Mouse (Mus musculus) T-helper 17 cell (primary cell): Measurements from ENCODE around the gene Spsb2.

Experiments used
- in situ Hi-C, 2 experiments: fragments of 300-600 bp; cut with MboI, MseI; formaldehyde crosslinking; loops; 1 replicate in 1 of 2; 2 replicates in 1 of 2; pipeline ENCODE4 v1.15.1; 2025; ENCODE audit warnings: high pct_unique_total_duplicates in 2 of 2

Gene Spsb2

DNA sequence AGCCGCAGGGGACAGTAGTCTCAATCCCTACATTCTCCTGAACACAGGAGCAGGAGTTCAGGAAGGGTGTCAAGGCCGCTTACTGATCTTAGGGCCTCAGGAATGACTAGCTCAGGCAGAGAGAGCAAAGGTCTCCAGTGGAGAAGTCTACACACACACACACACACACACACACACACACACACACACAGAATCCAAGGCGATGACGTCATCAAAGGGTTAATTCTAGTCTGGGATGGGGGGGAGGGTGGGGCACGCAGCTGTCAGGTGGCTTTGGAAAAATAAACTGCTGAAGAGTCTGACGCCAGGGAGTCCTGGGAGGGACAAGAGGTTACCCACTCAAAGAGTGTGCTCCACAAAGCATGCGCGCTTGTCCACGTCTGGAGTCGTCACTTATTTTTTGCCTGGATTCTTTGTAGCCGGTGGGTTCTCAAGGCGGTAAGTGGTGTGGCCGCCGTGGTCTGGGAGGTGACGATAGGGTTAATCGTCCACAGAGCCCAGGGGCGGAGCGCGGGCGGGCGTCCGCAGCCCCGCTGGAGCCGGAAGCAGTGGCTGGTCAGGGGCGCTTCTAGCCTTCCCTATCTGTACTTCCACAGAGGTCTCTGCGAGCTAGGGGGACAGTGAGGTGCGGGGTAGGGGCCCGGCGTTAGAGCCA, at the start of gene Spsb2:
Spsb2 (plus strand) TSS at position 304 of the 655 bp plus-strand sequence.
- in situ Hi-C loops = no loop called here

DNA sequence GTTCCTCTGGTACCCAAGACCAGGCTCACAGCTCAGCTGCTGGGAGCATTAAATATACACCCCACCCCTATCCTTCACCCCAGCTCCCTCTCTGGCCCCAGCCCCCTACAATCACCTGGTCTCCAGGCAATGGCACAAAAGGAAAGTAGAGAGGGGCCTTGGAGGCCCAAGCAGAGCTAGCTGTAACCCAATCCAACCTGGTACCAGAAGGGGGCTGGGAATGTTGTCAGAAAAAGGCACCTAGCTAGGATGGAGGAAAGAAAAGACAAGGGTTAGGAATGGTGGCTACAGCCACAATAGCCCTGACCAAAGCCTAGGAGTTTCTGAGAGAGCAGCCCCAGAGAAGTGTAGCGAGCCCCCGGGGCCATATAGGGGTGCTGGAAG, 49.6 kb upstream of the Spsb2 start:
- in situ Hi-C loops = loop anchor here in 1 of 2 experiments (5.0 kb wide), 1 partner anchor 47 kb away; the partner anchor contains the start of genes Emg1 and Phb2

DNA sequence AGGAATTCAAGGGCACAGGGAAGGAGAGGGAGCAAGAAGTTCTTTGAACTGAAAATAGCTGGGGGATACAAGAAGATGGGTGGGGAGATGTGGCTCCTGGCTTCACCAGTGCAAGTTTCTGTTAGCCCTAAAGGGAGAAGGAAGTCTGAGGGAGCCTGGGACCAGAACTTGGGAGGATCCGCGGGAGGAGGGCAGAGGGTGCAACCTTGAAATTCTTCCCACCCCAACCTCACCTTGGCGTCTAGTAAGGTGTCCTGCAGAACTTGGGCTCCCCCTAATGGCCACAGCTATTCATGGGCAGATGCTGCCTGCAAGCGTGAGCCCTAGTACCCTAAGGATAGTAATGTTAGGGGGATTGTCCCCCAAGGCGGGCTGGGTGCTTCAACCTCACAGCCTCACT, 49.2 kb upstream of the Spsb2 start:
- in situ Hi-C loops = loop anchor here in 1 of 2 experiments (5.0 kb wide), 1 partner anchor 47 kb away; the partner anchor contains the start of genes Emg1 and Phb2

DNA sequence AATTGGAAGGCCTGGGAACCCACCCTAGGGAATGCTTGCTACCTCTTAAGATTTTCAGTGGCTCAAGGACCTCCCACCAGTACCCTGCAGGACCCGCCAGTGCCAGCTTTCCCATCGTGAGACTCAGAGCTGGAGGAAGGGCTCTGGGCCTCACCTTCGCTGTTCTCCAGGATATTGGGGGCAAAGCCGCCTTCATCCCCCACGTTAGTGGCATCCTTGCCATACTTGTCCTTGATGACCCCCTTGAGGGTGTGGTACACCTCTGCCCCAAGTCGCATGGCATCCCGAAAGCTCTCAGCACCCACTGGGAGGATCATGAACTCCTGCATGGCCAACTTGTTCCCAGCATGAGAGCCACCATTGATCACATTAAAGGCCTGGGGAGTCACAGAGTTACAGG, 42.5 kb upstream of the Spsb2 start:
- in situ Hi-C loops = no loop called here

DNA sequence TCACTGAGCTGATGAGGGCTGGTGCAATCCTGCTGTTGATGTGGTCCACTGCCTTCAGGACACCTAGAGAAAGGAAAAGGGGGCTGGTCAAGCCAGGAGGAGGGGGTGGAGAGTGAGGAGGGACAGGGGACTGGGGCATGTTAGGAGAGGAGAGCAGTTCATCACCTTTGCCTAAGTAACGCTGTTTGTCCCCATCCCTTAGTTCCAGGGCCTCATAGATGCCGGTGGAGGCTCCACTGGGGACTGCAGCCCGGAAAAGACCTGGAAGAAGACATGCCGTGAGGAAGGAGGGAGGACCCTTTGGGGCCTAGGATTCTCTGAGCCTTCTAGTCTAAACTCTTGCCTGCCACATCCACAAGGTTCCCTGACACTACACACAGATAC, 40.9 kb upstream of the Spsb2 start:
- in situ Hi-C loops = no loop called here

DNA sequence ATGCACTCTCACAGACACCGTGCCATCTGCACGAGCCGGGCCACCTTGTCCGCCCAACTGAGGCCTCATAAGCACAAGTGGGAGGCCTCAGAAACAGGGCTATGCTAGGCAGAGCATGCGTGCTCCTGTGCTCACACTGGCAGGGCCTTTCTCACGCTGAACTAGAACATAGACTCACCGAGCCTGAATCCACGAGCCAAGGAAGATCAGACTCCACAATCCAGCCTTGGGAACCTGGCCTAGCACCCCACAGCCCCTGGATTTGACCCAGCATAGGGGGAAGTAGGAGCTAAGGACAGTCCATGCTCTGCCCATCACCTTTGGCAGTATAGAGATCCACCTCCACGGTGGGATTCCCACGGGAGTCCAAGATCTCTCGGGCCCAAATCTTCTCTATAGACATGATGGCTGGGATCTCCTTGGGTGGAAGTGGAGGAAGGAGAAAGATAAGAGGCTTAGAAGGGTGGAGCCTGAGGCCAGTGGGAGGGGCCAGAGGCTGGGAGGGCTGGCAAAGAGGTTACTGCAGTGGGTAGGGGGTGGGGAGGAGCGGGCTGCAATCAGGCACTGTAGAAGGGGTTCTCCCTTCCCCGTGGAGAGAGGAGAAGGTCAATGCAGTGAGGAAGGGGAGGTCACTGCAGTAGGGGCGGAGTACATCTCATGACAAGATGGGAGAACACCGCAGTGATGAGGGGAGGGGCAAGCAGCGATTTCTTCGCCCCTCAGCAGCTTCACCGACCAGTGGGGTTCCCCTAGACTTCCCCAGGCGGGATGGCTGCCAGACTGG, 40.3 kb upstream of the Spsb2 start:
- in situ Hi-C loops = no loop called here

DNA sequence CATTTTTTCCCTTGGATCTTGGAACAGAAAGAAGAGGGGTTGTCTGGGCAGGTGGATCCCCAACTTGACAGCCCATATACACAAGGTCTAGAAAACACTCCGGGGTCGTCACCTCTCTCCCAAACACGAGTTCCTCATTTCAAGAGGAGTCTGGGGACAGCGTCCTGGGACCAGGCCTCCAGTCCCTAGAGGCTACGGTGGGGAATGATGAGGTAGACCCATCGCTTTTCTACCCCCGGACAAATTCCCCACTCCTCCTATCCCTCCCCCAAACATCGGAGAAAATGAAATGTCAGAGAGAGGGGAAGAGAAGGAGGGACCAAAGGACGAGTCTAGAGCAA, 39.8 kb upstream of the Spsb2 start:
- in situ Hi-C loops = no loop called here

DNA sequence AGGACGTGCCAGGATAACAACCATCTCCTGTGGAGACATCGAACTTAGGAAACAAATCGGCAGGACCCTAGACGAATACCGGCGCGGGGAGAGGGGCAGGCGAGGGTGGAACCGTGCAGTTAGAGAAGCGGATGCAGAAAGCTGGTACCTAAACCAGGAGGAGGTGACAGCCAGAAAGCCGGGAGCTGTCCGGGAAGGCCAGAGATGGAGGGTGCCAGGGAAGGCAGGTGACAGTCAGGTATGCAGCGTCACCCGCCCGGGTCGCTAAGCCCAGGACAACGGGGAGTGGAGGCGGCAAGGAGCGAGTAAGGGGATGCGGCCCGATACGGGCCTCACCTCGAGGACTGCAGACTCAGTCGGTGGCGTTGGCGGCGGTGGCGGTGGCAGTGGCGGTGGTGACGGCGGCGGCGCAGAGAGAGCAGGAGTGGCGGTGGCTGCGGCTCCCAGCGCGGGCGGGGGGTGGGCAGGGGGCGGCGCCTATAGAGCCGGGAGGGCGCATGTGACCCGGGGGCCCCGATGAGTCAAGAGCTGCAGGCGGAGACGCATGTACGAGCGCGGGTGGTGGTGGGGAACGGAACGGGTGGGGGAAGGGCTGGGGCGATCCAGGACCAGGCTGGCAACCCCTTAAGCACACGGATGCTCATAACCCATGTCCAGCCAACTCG, 39.2 kb upstream of the Spsb2 start, which contains the start of gene Eno2:
Eno2 (minus strand) TSS at position 573 of the 665 bp plus-strand sequence.
- in situ Hi-C loops = no loop called here

DNA sequence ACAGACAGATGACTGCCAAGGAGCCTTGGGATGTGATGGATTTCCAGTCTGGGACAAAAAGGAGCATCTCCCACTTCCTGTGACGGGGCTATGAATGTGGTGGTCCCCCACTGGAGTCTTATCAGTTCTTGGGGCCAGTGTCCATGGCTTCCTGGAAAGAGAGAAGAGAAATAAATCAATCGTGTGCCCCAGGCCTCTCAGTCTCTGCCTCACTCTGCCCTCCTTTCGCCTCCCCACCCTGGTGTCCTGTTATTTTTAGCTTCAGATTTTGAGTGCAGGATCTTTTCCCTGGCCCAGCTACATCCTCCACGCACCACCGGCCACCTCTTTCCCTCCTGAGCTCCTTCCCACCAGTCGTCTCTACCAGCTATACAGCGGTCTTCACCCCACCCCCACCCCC, 38.4 kb upstream of the Spsb2 start:
- in situ Hi-C loops = no loop called here

DNA sequence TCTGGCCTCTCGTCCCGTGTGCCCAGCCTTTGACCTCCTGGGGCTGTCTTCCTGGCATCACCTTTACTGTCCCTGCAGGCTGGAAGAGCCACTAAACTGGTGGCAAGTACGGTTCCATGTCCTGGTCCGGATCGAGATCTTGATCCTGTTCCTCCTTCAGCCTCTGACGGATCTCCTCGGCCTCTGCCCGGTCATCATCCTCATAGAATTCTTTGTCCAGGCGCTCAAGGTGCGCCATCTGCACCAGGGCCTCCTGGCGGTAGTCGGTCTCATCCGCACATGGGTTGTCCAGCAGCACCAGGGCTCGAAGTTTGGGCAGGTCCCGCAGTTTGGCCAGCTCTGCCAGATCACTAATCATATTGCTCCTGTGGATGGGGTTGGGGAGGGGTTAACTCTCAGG, 38.0 kb upstream of the Spsb2 start:
- in situ Hi-C loops = no loop called here

DNA sequence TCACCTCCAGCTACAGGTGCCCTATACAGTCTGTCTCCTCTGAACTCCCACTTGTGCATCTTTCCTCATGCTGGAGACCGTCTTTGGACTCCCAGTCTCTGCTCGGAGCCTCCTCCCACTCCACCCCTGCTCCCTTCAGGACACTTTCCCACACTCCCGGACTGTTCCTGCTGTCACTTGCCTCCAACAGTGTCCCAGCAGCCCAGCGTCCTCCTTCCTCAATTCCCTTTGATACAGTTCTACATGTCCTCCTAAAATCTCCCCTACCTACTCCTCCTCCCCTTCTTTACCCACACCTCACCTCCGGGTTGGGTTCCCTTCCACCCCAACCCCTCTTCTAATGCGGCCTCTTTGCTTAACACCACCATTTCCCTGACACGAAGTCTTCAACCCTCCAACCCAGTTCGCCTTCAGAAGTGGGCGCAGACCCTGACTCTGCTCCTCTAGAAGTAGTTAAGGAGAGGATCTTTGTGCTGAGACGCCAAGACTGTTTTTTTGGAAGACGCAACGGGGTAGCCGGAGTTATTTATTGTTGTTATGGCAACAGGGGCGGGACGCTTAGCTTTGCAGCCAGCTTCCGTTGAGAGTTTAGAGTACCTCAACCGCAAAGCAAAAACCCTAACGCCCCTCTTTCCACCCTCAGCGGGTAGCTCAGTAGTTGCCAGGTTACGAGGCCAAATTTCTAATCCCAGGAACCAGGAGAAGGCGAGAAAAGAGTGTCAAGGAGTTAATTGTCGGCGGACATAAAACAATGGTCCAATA, 29.1 kb upstream of the Spsb2 start, which contains the start of gene Lrrc23:
Lrrc23 (minus strand) TSS at position 506 of the 762 bp plus-strand sequence.
- in situ Hi-C loops = loop anchor here in 1 of 2 experiments (25.0 kb wide), 1 partner anchor 742 kb away; no protein-coding TSS in a partner anchor

DNA sequence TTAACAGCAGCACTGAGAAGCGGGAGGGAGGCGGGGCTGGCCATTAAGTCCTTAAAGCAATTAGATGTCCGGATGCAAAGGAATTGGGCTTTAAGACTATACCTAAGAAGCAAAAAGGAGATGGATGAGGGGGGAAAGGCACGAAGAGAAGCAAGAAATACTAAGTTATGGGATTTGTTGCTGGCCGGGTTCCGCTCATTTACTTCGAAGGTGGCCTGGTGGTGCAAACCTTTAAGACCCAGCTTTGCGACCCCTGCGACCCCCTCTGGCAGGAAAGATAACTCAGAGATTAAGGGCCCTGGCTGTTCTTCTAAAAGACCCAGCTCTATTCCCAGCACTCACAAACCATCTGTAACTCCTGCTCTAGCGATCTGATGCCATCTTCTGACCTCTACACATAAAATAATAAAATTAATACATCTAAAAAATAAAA, 28.5 kb upstream of the Spsb2 start:
- in situ Hi-C loops = loop anchor here in 1 of 2 experiments (25.0 kb wide), 1 partner anchor 743 kb away; no protein-coding TSS in a partner anchor

DNA sequence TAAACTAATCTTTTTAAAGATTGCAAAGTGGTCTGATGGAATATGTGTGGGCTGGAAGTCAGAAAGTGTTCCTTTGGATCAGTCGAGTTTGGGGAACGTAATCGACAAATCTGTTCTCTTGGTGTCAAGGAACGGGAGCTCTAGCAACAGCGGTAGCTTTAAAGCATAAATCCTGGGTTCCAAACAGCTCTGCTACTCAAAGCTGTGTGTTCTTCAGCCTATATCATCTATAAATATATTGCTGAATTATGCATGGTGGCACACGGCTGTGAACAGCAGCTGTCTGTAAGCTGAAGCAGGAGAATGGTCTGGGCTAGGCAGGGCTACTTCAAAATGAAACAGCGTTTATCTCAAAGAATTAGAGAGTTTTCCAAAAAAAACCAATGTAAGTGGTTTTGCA, 27.5 kb upstream of the Spsb2 start:
- in situ Hi-C loops = loop anchor here in 1 of 2 experiments (25.0 kb wide), 1 partner anchor 744 kb away; no protein-coding TSS in a partner anchor

DNA sequence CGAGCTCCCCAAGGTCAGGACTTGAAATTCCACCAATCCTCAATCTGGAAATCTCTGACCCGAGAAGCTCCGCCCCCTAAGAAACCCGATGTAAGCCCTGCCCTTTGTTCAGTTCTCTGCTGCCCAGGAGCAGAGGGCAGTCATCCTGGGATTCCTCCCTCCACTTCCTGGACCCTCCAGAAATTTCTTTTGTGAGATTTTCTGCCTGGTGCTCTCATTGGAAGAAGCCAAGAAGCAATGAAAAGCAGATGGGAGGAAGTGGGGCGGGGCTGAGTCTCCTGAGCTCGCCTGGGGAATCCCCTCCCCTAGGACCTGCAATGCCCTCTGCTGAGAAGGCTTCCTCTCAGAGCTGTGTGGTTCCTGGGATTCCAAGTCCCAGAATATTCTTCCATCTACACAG, 26.0 kb upstream of the Spsb2 start:
- in situ Hi-C loops = loop anchor here in 1 of 2 experiments (25.0 kb wide), 1 partner anchor 745 kb away; no protein-coding TSS in a partner anchor

DNA sequence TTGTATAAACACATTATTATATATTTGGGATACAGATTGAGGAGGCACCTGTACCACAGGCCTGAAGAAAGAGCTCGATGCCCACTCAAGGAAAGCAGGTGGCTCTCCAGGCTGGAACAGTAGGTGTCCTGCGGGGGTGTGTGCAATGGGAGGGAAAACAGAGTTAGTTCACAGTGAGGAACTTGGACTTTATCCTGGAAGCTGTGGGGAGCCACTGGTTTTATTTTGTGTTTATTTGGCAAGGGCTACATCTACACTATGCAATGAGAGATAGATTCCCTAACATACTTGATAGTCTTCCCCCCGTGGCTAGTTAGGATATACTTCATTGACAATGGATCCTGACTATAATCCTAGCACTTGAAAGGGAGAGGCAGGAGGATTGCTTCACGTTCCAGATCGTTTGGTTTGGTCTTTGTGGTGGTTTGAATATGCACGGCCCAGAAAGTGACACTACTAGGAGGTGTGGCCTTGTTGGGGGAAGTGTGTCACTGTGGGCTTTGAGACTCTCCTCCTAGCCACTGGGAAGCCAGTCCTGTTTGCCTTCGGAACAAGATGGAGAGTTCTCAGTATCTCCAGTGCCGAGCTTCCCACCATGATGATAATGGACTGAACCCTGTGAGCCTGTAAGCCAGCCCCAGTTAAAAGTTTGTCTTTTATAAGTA, 21.6 kb upstream of the Spsb2 start:
- in situ Hi-C loops = loop anchor here in 1 of 2 experiments (25.0 kb wide), 1 partner anchor 750 kb away; no protein-coding TSS in a partner anchor

DNA sequence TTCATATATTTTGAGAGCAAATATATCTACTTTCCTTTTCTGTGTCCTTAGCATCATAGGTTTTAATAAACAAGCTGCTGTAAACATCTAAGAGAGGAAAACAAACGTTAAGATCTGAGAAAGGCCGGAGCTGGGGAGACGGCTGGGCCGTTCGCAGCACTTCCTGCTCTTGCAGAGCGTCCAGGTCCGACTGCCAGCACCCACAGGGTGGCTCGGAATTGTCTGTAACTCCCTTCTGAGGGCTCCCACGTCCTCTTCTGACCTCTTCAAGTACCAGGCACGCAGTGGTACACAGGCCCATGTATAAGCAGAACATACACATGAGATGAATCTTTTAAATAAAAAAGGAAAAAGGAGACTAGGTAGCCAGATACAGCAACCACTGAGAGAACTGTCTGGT, 20.7 kb upstream of the Spsb2 start:
- in situ Hi-C loops = loop anchor here in 1 of 2 experiments (25.0 kb wide), 1 partner anchor 750 kb away; no protein-coding TSS in a partner anchor

DNA sequence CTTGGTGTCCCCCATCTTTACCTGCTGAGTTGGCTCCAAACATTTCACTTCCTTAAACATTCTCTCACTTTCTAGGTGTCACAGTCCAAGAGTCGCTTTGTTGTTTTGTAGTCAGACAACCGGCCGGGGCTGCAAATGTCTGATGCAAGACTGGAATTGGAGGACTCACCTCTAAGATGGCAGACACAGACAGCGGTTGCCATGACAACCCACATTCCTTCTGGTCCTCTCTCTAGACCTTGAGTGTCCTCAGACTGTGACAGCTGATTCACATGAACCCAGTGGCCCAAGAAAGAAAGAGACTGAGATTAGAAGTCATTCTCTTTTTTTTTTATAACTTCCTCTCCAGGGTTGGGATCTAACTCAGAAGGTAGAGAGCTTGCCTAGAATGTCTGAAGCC, 18.9 kb upstream of the Spsb2 start:
- in situ Hi-C loops = loop anchor here in 1 of 2 experiments (25.0 kb wide), 1 partner anchor 752 kb away; no protein-coding TSS in a partner anchor

DNA sequence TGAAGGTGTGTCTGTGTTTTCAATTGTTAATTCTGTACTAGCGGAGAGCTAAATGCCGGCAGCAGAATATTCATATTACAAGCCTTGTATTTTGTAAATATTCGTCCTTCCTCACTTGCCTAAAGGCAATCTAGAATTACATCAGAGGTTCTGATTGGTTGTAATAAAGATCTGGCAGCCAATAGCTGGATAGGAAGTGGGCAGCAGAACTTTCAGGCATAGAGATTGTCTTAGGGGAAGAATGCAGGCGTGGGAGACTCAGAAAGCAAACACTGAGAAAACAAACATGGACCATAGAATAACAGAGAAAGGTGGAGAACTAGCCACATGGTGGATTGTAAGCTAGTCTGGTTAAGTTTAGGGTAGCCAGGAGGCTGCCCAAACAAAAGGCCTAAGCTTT, 18.3 kb upstream of the Spsb2 start:
- in situ Hi-C loops = loop anchor here in 1 of 2 experiments (25.0 kb wide), 1 partner anchor 753 kb away; no protein-coding TSS in a partner anchor

DNA sequence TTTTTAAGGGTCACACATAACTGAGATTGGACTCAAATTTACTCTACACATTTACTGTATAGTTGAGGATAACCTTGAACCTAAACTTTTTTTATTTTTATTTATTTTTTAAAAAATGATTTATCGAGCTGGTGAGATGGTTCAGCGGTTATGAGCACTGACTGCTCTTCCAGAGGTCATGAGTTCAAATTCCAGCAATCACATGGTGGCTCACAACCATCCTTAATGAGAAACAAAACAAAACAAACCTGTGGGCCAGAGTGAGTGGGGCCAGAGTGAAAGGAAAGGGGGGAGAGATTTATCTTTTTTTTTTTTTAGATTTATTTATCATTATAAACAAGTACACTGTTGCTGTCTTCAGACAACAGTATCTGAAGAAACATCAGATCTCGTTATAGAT, 16.6 kb upstream of the Spsb2 start:
- in situ Hi-C loops = loop anchor here in 1 of 2 experiments (25.0 kb wide), 1 partner anchor 755 kb away; no protein-coding TSS in a partner anchor

DNA sequence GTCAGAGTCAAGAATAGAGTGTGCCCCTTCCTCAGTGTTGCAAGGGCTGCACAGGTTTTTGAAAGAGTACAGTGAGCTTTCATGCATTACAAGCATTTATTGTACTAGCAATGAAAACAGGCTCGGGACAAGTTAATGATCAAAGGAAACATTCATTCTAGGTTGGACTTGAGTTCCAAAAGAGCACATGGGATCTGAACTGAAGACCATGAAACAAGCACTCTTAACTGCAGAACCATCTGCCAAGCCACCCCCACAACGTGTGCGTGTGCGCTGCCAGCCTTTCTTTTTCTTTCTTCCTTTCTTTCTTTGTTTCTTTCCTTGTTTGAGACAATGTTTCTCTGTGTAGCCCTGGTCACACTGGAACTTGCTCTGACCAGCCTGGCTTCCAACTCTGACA, 12.7 kb upstream of the Spsb2 start:
- in situ Hi-C loops = loop anchor here in 1 of 2 experiments (25.0 kb wide), 1 partner anchor 758 kb away; no protein-coding TSS in a partner anchor
